23 mouse cellular contexts compared by ENCODE assay signal in genomic region chr2:50669297-50669696, GRCm38 (mm10).
"Had no signal": no experiment of that assay in that cellular context is flagged by ENCODE, and none has a peak within 500 bp of the region (broad histone marks: within the 10 kb centered on the region; RNA-seq: fewer than 3 reads in every experiment).

No protein-coding gene starts in this region.

- H3K4me1 ChIP-seq: kidney, embryonic 15.5 days; liver, embryonic 12.5 days; liver, embryonic 15.5 days; lung, embryonic 15.5 days; midbrain, embryonic 12.5 days; midbrain, embryonic 15.5 days; neural tube, embryonic 12.5 days; neural tube, embryonic 15.5 days had no signal

- H3K9ac ChIP-seq: kidney, embryonic 15.5 days; liver, embryonic 12.5 days; liver, embryonic 15.5 days; lung, embryonic 15.5 days; midbrain, embryonic 12.5 days; midbrain, embryonic 15.5 days; neural tube, embryonic 12.5 days; neural tube, embryonic 15.5 days had no signal

- H3K4me3 ChIP-seq: kidney, embryonic 15.5 days; left cerebral cortex, adult 2 months; liver, embryonic 12.5 days; liver, embryonic 15.5 days; lung, embryonic 15.5 days; midbrain, embryonic 12.5 days; midbrain, embryonic 15.5 days; neural tube, embryonic 12.5 days; neural tube, embryonic 15.5 days had no signal

- H3K27ac ChIP-seq: kidney, embryonic 15.5 days; left cerebral cortex, adult 2 months; liver, embryonic 12.5 days; liver, embryonic 15.5 days; lung, embryonic 15.5 days; midbrain, embryonic 12.5 days; midbrain, embryonic 15.5 days; neural tube, embryonic 12.5 days; neural tube, embryonic 15.5 days; stomach, postnatal 0 days had no signal

- DNase-seq: kidney, adult 18-20 months; kidney, postnatal 10 days; kidney, postnatal 36 days; layer of hippocampus, postnatal 36 days; lung, adult 18-20 months; lung, postnatal 10 days; lung, postnatal 4 days; right cerebral cortex, adult 18-20 months; right cerebral cortex, postnatal 14 days; right cerebral cortex, postnatal 4 days; thymus, adult 2 months; thymus, postnatal 14 days; thymus, postnatal 4 days had no signal

- ATAC-seq: liver, embryonic 12.5 days; midbrain, embryonic 15.5 days had no signal

- H3K36me3 ChIP-seq: kidney, embryonic 15.5 days; liver, embryonic 12.5 days; liver, embryonic 15.5 days; lung, embryonic 15.5 days; midbrain, embryonic 12.5 days; midbrain, embryonic 15.5 days; neural tube, embryonic 12.5 days; neural tube, embryonic 15.5 days had no signal

- H3K27me3 ChIP-seq: kidney, embryonic 15.5 days; liver, embryonic 12.5 days; liver, embryonic 15.5 days; lung, embryonic 15.5 days; midbrain, embryonic 12.5 days; midbrain, embryonic 15.5 days; neural tube, embryonic 12.5 days; neural tube, embryonic 15.5 days had no signal
